Mouse (Mus musculus): ENCODE results near the gene Nox1. TPM values are rescaled to one million over a fixed set of nuclear protein-coding genes. Genes with fewer than 3 reads are reported as not detected.
A peak's percentile ranks its signal among the peaks of the same experiment; 100 is the strongest.
"Not testable (repeated sequence)": the region's sequence is repeated elsewhere in the genome, so short reads cannot be mapped to it uniquely, and the experiment has no call there.

The Nox1 gene
- total RNA-seq (2015; ENCODE audit: low replicate concordance) (not detected in 2 replicates), total RNA-seq (2017; ENCODE audit: low replicate concordance) (not detected in 2 replicates)

DNA sequence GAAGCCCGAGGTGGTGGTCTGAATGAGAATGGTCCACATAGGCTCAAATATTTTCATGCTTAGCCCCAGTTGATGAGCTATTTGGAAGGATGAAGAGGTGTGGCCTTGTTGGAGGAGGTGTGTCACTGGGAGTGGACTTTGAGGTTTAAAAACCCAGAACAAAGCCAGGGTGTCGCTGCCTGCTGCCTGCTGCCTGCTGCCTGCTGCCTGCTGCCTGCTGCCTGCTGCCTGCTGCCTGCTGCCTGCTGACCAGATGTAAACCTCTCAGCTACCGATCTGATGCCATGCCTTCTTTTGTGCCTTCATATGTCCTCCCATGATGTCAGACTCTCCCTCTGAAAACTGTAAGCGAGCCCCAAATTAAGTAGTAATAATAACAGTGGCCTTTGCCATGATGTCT is at the start of gene Nox1:
TSS of gene Nox1 (minus strand) at position 101 of the 400 bp plus-strand sequence.
- no peak for ATAC-seq (replicated peaks; ENCODE audit: low FRiP score, poor library complexity, severe bottlenecking)

DNA sequence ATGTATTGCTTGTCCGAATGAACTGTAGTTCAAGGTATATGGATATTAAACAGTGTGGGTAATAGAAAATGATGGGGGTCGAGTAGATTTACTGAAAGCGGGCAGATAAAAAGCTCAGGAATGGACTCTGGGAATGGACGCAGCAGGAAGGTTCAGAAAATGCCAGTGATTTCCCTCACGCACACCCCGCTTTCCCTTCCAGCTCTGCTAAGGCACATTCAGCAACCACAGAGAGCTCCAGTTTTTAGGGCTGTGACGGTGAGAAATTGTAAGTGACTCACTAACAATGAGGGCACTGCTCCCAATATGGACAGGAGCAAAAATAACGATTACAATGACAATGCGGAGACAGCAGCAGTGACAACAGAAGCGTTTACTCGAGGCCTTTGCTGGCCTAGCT is 40.4 kb upstream of the Nox1 start:
- no peak for ATAC-seq (replicated peaks; ENCODE audit: low FRiP score, poor library complexity, severe bottlenecking)

DNA sequence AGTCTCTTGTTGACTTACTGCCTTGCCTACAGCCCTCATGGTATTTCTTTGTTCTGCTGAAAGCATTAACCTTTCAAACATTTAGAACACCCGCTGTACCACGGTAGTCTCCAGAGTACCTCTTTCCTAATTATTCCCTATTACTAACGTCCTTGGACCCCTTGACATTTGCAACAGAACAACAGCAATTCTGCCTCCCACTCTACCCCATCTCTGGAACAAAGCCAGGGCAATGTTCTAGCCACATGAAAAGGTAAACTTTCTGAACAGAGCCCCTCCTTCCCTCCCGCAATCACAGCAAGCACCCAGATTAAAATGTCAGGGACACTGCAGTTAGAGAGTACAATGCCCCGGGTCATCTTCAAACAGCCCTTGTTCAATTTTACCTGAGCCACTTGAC is 39.4 kb upstream of the Nox1 start:
- ATAC-seq (replicated peaks; ENCODE audit: low FRiP score, poor library complexity, severe bottlenecking) = no peak

DNA sequence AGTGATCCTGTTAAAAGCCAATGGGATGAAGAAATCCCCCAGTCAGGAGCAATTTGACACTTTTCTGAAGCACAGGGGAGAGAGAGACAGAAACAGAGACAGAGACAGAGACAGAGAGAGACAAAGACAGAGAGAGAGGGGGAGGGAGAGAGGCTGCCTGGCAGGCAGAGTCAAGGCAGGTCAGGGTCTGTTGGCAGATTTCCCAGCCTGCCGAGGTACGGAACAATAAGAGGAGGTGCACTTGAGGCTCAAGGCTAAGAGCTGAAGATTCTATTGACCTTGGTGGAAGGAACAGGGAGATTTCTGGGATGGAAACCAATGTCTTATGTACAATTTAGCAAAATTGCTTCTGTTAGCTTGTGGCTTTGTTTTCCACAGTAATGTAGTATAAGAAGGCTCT is 26.4 kb upstream of the Nox1 start:
- ATAC-seq (replicated peaks; ENCODE audit: low FRiP score, poor library complexity, severe bottlenecking) = no peak

DNA sequence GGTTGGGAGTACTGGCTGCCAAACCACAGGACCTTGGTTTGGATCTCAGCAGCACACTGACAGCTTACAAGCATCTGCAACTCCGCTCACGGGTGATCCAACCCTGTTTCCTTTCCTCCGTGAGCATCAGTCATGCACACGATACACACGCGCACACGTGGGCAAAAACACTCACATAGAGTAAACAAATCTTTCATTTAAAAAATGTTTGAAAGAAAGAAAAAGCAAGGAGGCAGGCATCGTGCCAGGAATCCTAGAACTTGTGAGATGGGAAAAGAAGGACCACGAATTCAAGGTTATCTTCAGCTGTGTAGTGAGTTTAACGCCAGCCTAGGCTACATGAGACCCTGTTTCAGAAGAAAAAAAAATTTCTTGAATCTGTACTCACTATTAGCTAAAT is 24.2 kb upstream of the Nox1 start:
- ATAC-seq (replicated peaks; ENCODE audit: low FRiP score, poor library complexity, severe bottlenecking) = no peak

DNA sequence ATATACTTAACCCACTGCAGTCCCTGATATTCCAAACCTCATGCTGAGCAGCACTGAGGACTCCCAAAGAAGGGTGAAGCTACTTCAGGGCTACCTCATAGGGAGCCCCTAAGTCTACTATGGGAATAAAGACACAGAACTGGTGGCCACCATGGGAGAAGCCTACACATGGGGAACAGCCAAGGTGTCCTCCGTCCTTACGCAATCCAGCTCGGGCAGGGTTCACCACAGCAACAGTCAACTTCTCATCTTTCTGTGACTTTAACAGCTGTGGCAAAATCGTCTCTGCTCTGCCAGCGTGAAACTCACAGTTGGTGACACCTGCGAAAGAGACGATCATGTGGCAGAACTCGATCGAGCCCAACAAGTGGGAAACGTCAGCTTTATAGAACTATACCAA is 16.5 kb upstream of the Nox1 start:
- no peak for ATAC-seq (replicated peaks; ENCODE audit: low FRiP score, poor library complexity, severe bottlenecking)

DNA sequence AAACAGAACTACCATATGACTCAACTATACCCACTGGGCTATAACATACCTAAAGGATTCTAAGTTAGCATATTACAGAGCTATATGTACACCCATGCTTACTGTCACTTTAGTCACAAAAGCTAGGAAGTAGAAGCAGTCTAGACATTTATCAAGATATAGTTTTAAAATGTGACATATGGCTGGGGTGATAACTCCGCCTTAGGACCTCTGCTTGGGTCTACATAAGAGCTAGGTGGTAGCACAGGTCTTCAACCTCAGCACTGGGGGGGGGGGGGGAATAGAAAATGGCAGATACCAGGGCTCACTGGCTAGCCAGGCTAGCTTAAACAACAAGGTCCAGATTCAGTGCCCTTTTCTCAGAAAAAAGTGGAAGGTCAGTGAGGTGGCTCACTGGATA is 11.3 kb upstream of the Nox1 start:
- no peak for ATAC-seq (replicated peaks; ENCODE audit: low FRiP score, poor library complexity, severe bottlenecking)

DNA sequence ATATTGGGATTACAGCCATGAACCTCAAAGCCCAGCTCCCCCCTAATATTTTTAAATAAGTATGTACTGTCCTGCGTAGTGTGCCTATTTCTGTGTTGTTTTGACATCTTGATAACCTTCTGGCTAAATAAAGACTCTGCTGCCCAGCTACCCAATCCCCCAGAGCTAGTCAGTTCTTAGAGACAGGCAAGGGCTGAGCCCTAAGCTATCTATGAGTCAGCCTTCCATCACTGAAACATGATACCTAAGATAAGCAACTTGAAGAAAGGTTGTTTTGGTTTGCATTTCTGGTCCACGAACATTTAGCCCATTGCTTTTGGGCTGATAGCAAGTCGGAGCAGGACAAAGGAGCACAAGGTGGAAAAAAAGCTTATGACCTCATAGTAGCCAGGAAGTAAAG is 1.1 kb downstream of the Nox1 start:
- no peak for ATAC-seq (replicated peaks; ENCODE audit: low FRiP score, poor library complexity, severe bottlenecking)

DNA sequence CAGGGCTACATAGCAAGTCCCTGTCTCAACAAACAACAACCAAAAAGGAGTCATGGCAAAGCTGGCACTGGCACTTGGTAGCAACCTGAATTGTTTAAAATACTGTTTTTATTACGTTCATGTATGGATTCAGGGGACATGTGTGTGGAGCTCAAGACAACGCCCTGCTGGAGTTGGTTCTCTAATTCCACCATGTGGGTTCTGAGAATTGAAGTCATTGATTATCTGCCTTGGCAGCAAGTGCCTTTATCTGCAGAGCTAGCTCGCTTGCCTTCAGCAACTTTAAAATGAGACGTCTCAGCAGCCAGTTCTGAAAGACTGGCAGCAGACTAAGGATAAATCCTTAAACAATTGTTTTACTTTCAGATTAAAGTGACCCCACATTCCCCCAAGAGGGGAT is 3.6 kb downstream of the Nox1 start:
- no peak for ATAC-seq (replicated peaks; ENCODE audit: low FRiP score, poor library complexity, severe bottlenecking)

DNA sequence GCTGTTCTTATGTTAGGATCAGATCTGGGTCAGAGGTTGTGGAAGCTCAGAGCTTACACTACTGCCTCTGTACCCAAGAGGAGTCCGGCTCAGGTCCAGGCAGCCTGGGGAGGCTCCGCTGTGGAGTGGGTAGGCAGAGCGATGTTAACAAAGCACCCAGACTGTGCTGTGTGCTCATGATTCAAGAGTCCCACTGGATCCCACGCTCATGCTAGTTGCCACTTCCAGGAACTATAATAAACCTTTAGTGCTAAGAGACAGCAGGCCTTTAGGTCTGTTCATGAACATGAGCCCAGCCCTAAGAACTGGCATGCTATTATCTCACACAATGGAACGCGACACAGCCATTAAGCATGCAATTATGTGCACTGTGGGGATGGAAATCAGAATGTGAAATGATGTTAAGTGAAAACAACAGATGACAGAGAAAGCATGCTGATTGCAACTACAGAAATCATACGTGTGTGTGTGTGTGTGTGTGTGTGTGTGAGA is 10.6 kb downstream of the Nox1 start:
- ATAC-seq (replicated peaks; ENCODE audit: low FRiP score, poor library complexity, severe bottlenecking) = no peak

DNA sequence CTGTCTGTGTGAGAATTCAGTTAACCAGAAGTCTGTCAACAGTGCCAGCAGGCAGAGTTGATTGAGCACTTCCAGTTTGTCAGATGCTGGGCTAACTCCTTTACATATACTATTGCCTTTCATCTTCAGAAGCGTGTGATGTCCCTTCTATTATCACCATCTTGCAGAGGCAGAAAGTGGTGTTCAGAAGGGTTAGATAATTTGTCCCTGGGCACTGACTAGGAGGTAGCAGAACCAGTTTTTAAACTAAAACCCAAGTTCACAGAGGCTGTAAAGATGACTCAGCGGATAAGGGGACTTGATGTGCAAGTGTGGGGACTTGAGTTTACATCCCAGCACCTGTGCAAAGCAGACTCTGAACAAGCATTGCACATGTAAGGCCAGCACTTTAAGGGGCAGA is 13.3 kb downstream of the Nox1 start:
- ATAC-seq (replicated peaks; ENCODE audit: low FRiP score, poor library complexity, severe bottlenecking) = peak; percentile 39; the same call in 1 of the 2 replicates

DNA sequence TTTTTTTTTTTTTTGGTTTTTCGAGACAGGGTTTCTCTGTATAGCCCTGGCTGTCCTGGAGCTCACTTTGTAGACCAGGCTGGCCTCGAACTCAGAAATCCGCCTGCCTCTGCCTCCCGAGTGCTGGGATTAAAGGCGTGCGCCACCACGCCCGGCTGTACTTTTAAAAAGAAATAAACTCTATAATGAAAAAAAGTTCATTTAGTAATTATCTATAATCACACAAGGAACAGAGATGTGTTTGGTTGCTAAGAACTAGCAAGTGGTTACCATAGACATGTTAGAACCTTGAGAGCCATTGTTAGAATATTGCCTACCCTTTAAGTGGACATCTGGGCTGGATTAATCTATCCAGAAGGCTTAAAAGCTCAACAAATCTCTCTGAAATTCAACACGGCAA is 34.6 kb downstream of the Nox1 start, which contains the start of gene Arl13a:
TSS of gene Arl13a (plus strand) at position 301 of the 400 bp plus-strand sequence.
- ATAC-seq (replicated peaks; ENCODE audit: low FRiP score, poor library complexity, severe bottlenecking) = not testable (repeated sequence)

DNA sequence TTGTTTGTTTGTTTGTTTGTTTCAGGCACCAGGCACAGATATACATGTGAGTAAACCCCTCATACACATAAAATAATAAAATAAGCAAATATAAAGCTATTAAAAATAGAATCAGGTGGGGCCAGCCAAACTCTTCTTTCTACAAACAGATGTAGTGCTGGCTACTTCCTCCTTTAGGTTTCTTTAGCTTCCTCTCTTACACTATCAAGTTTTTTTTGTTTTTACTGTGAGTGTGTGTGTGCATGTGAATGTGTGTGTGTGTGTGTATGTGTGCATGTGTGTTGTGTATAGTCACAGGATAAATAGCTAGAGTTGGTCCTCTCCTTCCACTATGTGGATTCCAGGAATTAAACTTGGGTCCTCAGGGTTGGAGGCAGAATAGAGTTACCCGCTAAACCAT is 47.1 kb downstream of the Nox1 start:
- no peak for ATAC-seq (replicated peaks; ENCODE audit: low FRiP score, poor library complexity, severe bottlenecking)

DNA sequence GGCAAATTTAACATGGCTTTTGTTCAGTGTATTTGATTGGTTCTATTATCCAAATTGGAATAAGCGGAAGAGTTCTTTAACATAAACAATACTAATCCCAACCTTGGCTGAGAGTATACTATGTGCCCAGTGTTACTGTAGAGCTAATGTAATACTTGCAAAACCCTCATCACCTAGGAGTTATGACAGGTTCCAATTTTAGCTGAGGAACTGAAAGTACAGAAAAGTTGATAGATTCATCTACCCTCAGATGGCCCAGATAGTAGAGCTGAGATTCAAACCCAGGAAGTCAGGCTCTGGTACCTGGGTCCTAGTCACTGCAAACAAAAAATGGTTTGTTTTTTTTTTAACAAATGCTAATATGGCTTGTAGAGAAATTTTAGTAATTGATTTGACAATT is 51.2 kb downstream of the Nox1 start:
- no peak for ATAC-seq (replicated peaks; ENCODE audit: low FRiP score, poor library complexity, severe bottlenecking)

DNA sequence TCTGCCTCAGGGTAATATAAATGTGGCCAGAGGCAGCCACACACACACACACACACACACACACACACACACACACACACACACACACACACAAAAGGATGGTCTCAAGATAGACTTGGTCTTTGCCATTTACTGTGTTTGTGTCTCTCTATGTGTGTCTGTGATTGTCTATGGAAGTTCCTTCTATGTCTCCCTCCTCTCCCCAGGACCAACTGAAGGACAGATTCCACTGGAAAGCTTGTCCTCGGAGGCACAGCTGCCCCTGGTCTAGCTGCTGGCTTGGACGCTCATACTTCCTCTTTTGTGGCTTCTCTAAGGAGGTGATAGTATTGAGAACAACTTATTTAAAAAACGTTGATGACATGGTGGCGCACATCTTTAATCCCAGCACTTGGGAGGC is 58.3 kb downstream of the Nox1 start:
- ATAC-seq (replicated peaks; ENCODE audit: low FRiP score, poor library complexity, severe bottlenecking) = no peak

DNA sequence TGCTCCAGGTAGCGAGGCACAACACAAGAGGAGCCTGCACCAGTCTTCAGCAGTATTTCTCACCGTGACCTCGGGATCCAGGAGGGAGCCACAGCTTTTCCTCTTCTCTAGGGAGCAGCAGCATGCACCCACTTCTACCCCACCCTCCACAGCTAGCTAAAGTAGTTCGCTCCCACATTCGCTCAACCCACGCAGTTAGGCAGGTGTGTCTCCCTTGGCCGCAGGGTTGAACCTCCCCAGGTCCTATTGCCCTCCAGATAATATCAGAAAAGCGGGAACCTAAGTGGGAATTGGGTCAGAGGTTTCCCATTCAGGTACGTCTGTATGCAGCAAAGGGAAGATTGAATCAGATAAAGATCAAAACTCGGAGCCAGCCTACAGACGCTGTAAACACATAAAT is 58.9 kb downstream of the Nox1 start:
- no peak for ATAC-seq (replicated peaks; ENCODE audit: low FRiP score, poor library complexity, severe bottlenecking)

DNA sequence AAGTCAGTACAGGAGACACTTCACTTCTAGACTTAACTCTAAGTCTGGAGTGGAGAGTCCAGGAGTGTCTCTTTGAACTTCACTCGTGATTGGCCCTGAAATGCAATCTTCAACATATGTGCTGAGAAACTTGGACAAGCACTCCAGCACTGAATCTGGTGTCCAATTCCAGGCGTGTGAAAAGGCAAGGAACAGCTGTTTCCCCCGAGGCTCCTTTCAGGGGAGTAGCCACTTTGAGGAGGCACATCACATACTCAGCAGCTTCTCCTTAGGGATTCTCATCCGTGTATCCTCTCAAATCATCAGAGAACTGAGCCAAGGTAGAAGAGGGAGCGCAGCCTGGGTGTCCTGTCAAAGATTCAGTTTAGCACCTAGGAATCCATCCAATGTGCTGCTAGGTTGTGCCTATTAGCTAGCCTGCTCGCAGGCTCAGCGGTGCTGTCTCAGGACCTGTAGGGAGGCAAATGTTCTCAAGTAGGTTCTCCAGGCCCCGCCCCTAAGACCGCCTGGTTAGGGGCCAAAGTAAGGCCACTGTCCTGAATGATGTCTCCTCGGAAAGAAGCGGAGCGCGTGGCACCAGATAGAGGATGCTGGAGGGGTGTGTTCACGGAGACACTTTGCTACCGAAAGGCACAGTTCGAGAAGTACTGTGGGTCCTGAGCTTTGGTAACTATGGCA is 59.6 kb downstream of the Nox1 start, which contains the start of gene Xkrx:
TSS of gene Xkrx (minus strand) at position 34 of the 678 bp plus-strand sequence.
- no peak for ATAC-seq (replicated peaks; ENCODE audit: low FRiP score, poor library complexity, severe bottlenecking)

DNA sequence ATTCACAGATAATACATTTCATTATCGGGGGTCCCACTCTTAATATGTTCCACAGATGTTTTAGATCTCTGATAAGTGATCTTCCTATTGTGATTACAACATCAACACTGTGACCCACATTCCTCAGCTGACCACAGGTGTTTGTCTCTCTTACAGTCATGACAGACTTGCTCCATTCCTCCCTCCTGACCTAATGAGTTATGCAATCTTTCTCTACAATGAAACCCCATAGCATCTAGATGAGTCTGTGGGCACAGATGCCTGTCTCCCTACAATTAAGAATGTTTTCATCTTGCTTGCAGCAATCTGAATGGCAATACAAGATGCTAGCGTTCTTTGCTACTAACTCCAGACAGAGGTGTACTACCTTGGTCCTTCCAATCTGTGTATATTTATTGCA is 61.3 kb downstream of the Nox1 start:
- ATAC-seq (replicated peaks; ENCODE audit: low FRiP score, poor library complexity, severe bottlenecking) = no peak

DNA sequence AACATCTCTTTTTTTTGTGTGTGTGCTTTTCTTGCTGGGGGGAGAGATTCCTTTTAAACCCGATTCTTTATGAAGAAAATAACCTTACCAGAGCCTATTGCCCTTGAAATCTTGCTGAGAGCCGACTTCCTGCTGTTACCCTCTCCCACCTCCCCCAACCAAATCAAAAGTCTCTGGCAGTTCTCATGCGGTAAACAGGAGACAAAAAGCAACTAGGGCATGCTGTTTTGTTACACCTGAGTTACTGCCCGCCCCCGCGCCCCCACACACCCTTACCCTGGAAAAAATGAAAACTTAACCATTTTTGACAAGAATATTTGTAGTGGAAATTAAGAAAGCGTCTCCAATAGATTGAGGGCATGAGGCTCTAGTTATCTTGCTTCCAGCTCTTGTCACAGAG is 63.6 kb downstream of the Nox1 start:
- no peak for ATAC-seq (replicated peaks; ENCODE audit: low FRiP score, poor library complexity, severe bottlenecking)

DNA sequence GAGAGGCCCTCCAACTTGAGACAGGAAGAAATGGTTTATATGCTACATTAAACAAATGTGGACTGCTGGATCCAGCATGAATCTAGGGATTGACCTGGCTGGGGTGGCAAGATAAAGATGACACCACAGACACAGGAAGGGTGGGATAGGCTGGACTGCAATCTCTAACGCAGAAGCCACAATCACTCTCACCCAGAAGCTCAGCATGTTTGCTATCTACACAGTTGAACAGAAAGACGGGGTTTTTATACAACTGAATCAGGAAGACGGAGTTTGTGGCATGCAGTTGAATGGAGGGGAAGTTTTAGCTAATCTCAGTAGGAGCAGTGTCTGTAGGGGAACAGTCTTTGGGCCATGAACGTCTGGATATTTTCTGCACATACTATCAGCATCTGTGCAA is 79.8 kb downstream of the Nox1 start:
- ATAC-seq (replicated peaks; ENCODE audit: low FRiP score, poor library complexity, severe bottlenecking) = no peak

DNA sequence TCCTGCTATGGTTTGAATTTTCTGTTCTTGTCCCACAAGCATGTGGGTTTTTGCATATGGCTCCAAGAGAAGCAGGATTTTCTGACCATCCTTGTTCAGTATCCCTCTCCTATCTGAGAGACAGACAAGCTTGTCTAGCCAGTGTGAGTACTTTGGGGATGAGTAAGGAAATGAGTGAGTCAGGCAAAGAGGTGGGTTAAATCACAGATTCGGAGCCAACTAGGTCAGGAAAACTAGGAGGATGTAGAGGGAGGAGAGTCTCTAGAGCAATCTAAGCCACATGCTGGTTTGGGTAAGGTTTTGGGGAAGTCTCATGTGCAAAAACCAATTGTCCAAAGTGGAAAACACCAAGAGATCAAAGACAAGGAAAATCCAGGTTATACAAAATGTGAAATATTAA is 80.2 kb downstream of the Nox1 start:
- ATAC-seq (replicated peaks; ENCODE audit: low FRiP score, poor library complexity, severe bottlenecking) = no peak

DNA sequence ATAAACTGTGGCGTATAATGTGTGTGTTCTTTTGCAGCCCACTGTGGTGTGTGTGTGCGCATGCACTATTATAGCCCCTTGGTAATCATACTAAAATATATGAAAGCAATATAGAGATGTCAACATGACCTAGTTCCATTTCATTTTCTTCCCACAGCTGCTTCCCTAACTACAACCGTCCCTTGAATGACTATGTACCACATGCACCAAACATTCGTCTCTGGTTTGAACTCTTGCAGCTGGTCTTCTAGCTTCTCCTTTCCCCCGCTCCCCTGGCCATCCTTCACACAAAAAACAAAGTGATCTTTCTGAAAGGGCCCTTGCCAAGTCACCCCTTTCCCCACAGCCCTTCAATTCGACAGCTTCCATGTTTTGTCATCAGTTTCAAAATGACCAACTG is 81.7 kb downstream of the Nox1 start:
- no peak for ATAC-seq (replicated peaks; ENCODE audit: low FRiP score, poor library complexity, severe bottlenecking)
